Comparison of ENCODE assay signal across 9 mouse cellular contexts in genomic region chr6:116386045-116386415, GRCm38 (mm10). TPM values are rescaled to one million over a fixed set of nuclear protein-coding genes. Genes with fewer than 3 reads are reported as not detected.
DNase-seq lines count a peak whose midpoint lies in the region; ATAC-seq lines count a peak whose summit lies in the region.
"Had no signal": no experiment of that assay in that cellular context is flagged by ENCODE, and none has a peak within 500 bp of the region (broad histone marks: within the 10 kb centered on the region; RNA-seq: fewer than 3 reads in every experiment).

No protein-coding gene starts in this region.

- no peaks in the 10 kb centered on the region for H3K4me1 ChIP-seq in embryonic facial prominence, embryonic 11.5 days (ENCODE audit: control insufficient read depth, insufficient read depth, low read length)
- peaks cover 21% of the 10 kb centered on the region for H3K4me1 ChIP-seq in midbrain, embryonic 12.5 days

- no peak overlapping the region for H3K27ac ChIP-seq in embryonic facial prominence, embryonic 11.5 days (replicated peaks; ENCODE audit: low read depth, low read length)
- peak overlapping the region; percentile 67 for H3K27ac ChIP-seq in midbrain, embryonic 12.5 days (replicated peaks)

- DNase-seq in brain, adult 2 months (ENCODE audit: low read depth, low spot score), result peak; percentile 60
- peak; percentile 19 for DNase-seq in embryonic facial prominence, embryonic 11.5 days (ENCODE audit: low spot score)
- peak; percentile 74 for DNase-seq in kidney, adult 11 months
- DNase-seq in testis, postnatal 14 days (ENCODE audit: low spot score), result no peak
- no peak for DNase-seq in layer of hippocampus, adult 8-10 months (ENCODE audit: low spot score in 2 of 2)
- DNase-seq: adrenal gland, postnatal 36 days; right cerebral cortex, adult 18-20 months had no signal

- H3K27me3 ChIP-seq in embryonic facial prominence, embryonic 11.5 days (ENCODE audit: control insufficient read depth, insufficient read depth, low read length), result no peaks in the 10 kb centered on the region
- no peaks in the 10 kb centered on the region for H3K27me3 ChIP-seq in midbrain, embryonic 12.5 days

- H3K4me3 ChIP-seq in embryonic facial prominence, embryonic 11.5 days (ENCODE audit: low read depth, low read length), result no peak overlapping the region
- H3K4me3 ChIP-seq in midbrain, embryonic 12.5 days, result no peak overlapping the region

- no peak overlapping the region for H3K9ac ChIP-seq in embryonic facial prominence, embryonic 11.5 days (replicated peaks; ENCODE audit: low read length)
- H3K9ac ChIP-seq in midbrain, embryonic 12.5 days (replicated peaks), result no peak overlapping the region; the same call in 1 of the 2 replicates

- H3K4me2 ChIP-seq in embryonic facial prominence, embryonic 11.5 days (ENCODE audit: low read depth, low read length), result no peak overlapping the region
- peak overlapping the region; percentile 29 for H3K4me2 ChIP-seq in midbrain, embryonic 12.5 days (replicated peaks)

- H3K9me3 ChIP-seq in embryonic facial prominence, embryonic 11.5 days (replicated peaks; ENCODE audit: control insufficient read depth, low read length), result no peaks in the 10 kb centered on the region
- H3K9me3 ChIP-seq in midbrain, embryonic 12.5 days, result no peaks in the 10 kb centered on the region

- peak; percentile 70 for ATAC-seq in embryonic facial prominence, embryonic 11.5 days (replicated peaks; ENCODE audit: insufficient number of reproducible peaks, low FRiP score, low TSS enrichment, low read depth)
- peak; percentile 78 for ATAC-seq in midbrain, embryonic 12.5 days (ENCODE audit: low FRiP score, low read depth)
- no peak for ATAC-seq in cerebellum, adult (ENCODE audit: insufficient number of reproducible peaks, low FRiP score, low TSS enrichment)

- H3K36me3 ChIP-seq in embryonic facial prominence, embryonic 11.5 days (replicated peaks; ENCODE audit: control insufficient read depth, insufficient read depth, low read depth, low read length), result no peaks in the 10 kb centered on the region
- no peaks in the 10 kb centered on the region for H3K36me3 ChIP-seq in midbrain, embryonic 12.5 days

- WGBS in embryonic facial prominence, embryonic 11.5 days, result 30% methylated on average over 4 of the region's 4 CpGs
- 29% methylated on average over 4 of the region's 4 CpGs for WGBS in midbrain, embryonic 12.5 days

RNA-seq across cellular contexts. Expression of gene March8, which starts 48.2 kb away (rescaled TPM):
- 22.0 and 22.2 TPM in 2 replicates for polyA plus RNA-seq in embryonic facial prominence, embryonic 11.5 days (2014; fragmentation: Nextera tagmentation; extraction: Ambion mirVana)
- 54.6 and 65.9 TPM in 2 replicates for polyA plus RNA-seq in midbrain, embryonic 12.5 days (2016; fragmentation: Nextera tagmentation; extraction: Ambion mirVana)
- 10 to 100 TPM; 51.9 to 59.2 (median 55.7) TPM for total RNA-seq in layer of hippocampus, adult 8-10 months (2022)

Comparison
In these comparisons a context has a peak if more than half of its experiments do, and no peak if none do; other contexts are left out.
1. DNase-seq: peak in brain, adult 2 months (single experiment), embryonic facial prominence, embryonic 11.5 days (single experiment) and kidney, adult 11 months (single experiment); none in testis, postnatal 14 days (single experiment) and layer of hippocampus, adult 8-10 months (0 of 2).